Mouse (Mus musculus) hindbrain, embryonic 13.5 days (tissue): ENCODE results near the gene Tmem18. TPM values are rescaled to one million over a fixed set of nuclear protein-coding genes. Genes with fewer than 3 reads are reported as not detected.

ENCODE experiments used
- ATAC-seq: fragments of 200-750 bp; cut with Nextera tagmentation; 2 replicates; pipeline ENCODE4 v1.8.0; 2017; ENCODE audit warnings: moderate TSS enrichment; ENCODE audit not compliant: low FRiP score
- H3K27ac ChIP-seq: fragments of 300-500 bp; sonication (generic); 2 replicates; pipeline ENCODE4 v1.5.1; 2015; ENCODE audit warnings: inconsistent platforms, mild to moderate bottlenecking, moderate library complexity
- H3K27me3 ChIP-seq: fragments of 300-500 bp; sonication (generic); 2 replicates; pipeline ENCODE4 v1.6.1; 2015; ENCODE audit warnings: mild to moderate bottlenecking, inconsistent platforms
- H3K36me3 ChIP-seq: fragments of 300-500 bp; sonication (generic); 2 replicates; pipeline ENCODE4 v1.6.1; 2015; ENCODE audit warnings: mild to moderate bottlenecking, inconsistent platforms
- H3K4me1 ChIP-seq: fragments of 300-500 bp; sonication (generic); replicated peaks from 2 replicates; pipeline ENCODE4 v1.6.1; 2015; ENCODE audit warnings: inconsistent platforms
- H3K4me2 ChIP-seq: fragments of 300-500 bp; sonication (generic); 2 replicates; pipeline ENCODE4 v1.6.1; 2015; ENCODE audit warnings: inconsistent platforms, mild to moderate bottlenecking, moderate library complexity
- H3K4me3 ChIP-seq: fragments of 300-500 bp; sonication (generic); 2 replicates; pipeline ENCODE4 v1.5.1; 2015; ENCODE audit warnings: mild to moderate bottlenecking, inconsistent platforms
- H3K9ac ChIP-seq: fragments of 300-500 bp; sonication (generic); 2 replicates; pipeline ENCODE4 v1.6.1; 2015; ENCODE audit warnings: mild to moderate bottlenecking, inconsistent platforms
- H3K9me3 ChIP-seq: fragments of 300-500 bp; sonication (generic); 2 replicates; pipeline ENCODE4 v1.6.1; 2016; ENCODE audit warnings: inconsistent platforms
- WGBS: fragments of 180-500 bp; shearing (Covaris S2); methylation state at CpG from one replicate; pipeline ENCODE4 v1.1.7; 2015; 5-methylcytosine and 5-hydroxymethylcytosine counted together
- polyA plus RNA-seq: library from polyadenylated mRNA; unstranded; fragments of >200 nt; fragmentation: Nextera tagmentation; extraction: Ambion mirVana; gene quantifications from 2 replicates; pipeline ENCODE4 v1.2.1, GENCODE M21; 2015

Gene Tmem18
- polyA plus RNA-seq: 26.6 and 27.3 TPM in 2 replicates

- Histone ChIP-seq H3K9ac (peak within 1 kb of the TSS; percentile 86), H3K9me3 (no peaks in the 10 kb centered on the region), H3K4me1 (peaks cover 16% of the 10 kb centered on the region), H3K4me3 (peak within 1 kb of the TSS; percentile 62), H3K36me3 (peaks cover 21% of the 10 kb centered on the region), H3K27me3 (0 out of 2 replicates have a peak, but pooled peaks cover 4% of the 10 kb centered on the region), H3K27ac (peak within 1 kb of the TSS; percentile 92), H3K4me2 (peak within 1 kb of the TSS; percentile 80)
- under 1% methylated on average over 35 of the region's 35 CpGs for WGBS
- peak; percentile 95 for ATAC-seq
Measured at GRCm38 (mm10) chr12:30584356-30584740, at the start of gene Tmem18. TSS of gene Tmem18 (plus strand) at chr12:30584426.

- ATAC-seq: no peak
- no peaks in the 10 kb centered on the region for H3K9me3 ChIP-seq
- H3K9ac ChIP-seq: no peak overlapping the region
- no peak overlapping the region for H3K4me2 ChIP-seq
- H3K27me3 ChIP-seq: no peaks in the 10 kb centered on the region
- H3K4me1 ChIP-seq: peaks cover 4% of the 10 kb centered on the region; the same call in 1 of the 2 replicates
- H3K36me3 ChIP-seq: no peaks in the 10 kb centered on the region
- no peak overlapping the region for H3K4me3 ChIP-seq
- H3K27ac ChIP-seq: no peak overlapping the region
Measured at GRCm38 (mm10) chr12:30557349-30557748, 26.9 kb upstream of the Tmem18 start.

DNA sequence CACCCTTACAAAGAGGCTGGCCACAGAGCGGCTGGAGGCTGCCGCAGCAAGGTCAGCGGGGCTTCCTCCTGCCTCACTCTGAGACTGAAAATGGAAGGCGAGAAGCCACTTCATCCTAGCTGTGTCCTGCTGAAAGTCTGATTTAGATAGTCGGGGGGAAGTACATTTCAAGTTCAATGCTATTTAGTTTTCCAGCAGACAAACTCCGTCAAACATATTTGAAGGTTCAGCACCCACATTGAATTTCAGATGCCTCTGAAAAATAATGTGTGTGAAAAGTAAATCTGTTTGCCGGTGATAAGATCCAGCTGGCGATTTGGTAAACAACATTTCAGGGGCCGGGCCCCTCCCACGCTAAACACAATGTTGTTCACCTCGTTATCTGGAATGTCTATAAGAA, 22.8 kb upstream of the Tmem18 start:
- Histone ChIP-seq H3K36me3 (no peaks in the 10 kb centered on the region), H3K27me3 (no peaks in the 10 kb centered on the region), H3K27ac (no peak overlapping the region), H3K4me2 (no peak overlapping the region), H3K9ac (no peak overlapping the region), H3K9me3 (no peaks in the 10 kb centered on the region), H3K4me3 (no peak overlapping the region), H3K4me1 (peaks cover 4% of the 10 kb centered on the region; the same call in 1 of the 2 replicates)
- no peak for ATAC-seq
- 28% methylated on average over 11 of the region's 11 CpGs for WGBS

DNA sequence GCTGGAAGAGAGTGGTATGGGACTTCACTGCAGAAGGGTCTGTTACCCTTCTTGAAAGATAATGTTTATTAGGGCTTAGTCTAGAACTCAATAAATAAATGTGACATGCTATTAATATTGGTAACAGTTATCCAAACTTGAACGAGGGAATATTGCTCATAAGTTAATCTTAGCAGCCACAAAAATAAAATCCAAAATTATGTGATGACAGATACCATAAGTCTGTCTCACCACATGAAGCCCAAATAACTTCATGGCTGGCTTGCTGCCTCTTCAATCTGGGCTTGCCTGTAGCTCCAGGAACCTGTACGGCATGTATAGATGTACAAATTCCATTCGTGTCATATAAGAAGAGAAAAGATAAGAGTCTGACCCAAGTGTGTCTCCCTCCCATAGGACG, 12.2 kb upstream of the Tmem18 start:
- H3K9ac ChIP-seq: no peak overlapping the region
- H3K9me3 ChIP-seq: no peaks in the 10 kb centered on the region
- no peak overlapping the region for H3K27ac ChIP-seq
- H3K4me2 ChIP-seq: no peak overlapping the region
- H3K36me3 ChIP-seq: no peaks in the 10 kb centered on the region
- no peaks in the 10 kb centered on the region for H3K27me3 ChIP-seq
- ATAC-seq: no peak
- H3K4me1 ChIP-seq: no peaks in the 10 kb centered on the region
- WGBS: 90% methylated on average over 4 of the region's 4 CpGs
- no peak overlapping the region for H3K4me3 ChIP-seq

DNA sequence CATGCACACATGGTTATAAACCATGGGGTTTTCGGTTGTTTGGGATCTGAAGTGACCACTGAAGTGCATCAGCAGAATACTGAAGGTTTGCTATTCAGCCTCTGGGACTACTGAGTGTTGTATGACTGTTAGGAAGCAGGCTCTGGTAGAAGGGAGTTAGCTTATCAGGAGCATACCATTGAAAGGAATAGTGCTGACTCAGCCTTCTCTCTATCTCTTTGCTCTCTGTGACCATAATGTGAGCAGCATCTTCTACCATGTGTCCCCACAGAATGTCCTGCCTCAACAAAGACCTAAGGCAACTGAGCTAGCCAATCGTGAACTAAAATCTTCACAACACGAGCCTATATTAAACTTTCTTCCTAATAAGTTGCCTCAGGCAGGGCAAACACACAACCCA, 8.3 kb upstream of the Tmem18 start:
- Histone ChIP-seq H3K4me2 (no peak overlapping the region), H3K27me3 (0 out of 2 replicates have a peak, but pooled peaks cover 3% of the 10 kb centered on the region), H3K27ac (no peak overlapping the region), H3K4me1 (no peaks in the 10 kb centered on the region), H3K9me3 (no peaks in the 10 kb centered on the region), H3K4me3 (no peak overlapping the region), H3K36me3 (no peaks in the 10 kb centered on the region), H3K9ac (no peak overlapping the region)
- WGBS: 86% methylated on average over 3 of the region's 3 CpGs
- no peak for ATAC-seq

DNA sequence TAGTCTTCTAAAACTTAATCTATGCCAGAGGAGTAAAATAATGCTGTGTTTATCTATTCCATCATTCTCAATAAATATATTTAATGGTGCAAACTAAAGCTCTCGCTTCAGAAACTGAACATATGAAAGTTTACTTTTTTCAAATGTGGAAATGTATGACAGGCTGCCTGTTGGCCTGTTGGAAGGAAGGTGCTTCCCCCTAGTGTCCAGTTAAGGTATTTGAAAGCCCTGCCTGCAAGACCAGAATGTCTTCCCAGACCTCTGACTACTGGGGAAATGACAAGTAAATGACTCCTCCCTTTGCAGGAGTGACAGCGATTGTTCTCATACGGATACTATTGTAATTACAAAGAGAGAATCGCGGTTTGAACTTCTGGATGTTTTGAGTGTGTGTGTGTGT, 6.2 kb upstream of the Tmem18 start:
- 23% methylated on average over 5 of the region's 5 CpGs for WGBS
- Histone ChIP-seq H3K9ac (no peak overlapping the region), H3K4me3 (no peak overlapping the region), H3K27me3 (0 out of 2 replicates have a peak, but pooled peaks cover 7% of the 10 kb centered on the region), H3K27ac (no peak overlapping the region), H3K36me3 (no peaks in the 10 kb centered on the region), H3K4me2 (no peak overlapping the region), H3K4me1 (no peaks in the 10 kb centered on the region), H3K9me3 (no peaks in the 10 kb centered on the region)
- peak; percentile 65; the same call in 1 of the 2 replicates for ATAC-seq

DNA sequence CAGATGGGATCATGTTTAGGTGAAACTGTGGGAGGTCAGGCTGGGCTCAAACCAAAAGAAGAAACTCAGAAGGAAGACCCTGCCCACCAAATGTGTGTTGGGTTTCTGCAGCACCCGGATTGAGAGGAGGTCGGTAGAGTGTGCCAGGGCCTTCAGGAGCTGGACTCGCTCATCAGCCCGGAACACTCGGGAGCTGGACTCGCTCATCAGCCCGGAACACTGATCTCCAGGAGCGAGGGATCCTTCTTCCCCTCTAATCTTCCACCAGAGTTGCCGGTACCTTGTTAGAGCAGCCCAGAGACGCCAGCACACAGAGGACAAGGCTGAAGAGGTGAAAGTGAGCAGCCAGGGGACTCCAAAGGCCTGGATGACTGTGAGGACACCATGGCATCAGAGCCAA, 2.9 kb upstream of the Tmem18 start:
- Histone ChIP-seq H3K9ac (no peak overlapping the region), H3K9me3 (no peaks in the 10 kb centered on the region), H3K27ac (no peak overlapping the region), H3K4me2 (no peak overlapping the region), H3K4me1 (peaks cover 16% of the 10 kb centered on the region), H3K36me3 (no peaks in the 10 kb centered on the region), H3K4me3 (no peak overlapping the region), H3K27me3 (0 out of 2 replicates have a peak, but pooled peaks cover 7% of the 10 kb centered on the region)
- ATAC-seq: no peak
- WGBS: 90% methylated on average over 10 of the region's 10 CpGs

- H3K4me3 ChIP-seq: peak overlapping the region; percentile 62
- 6% methylated on average over 11 of the region's 12 CpGs for WGBS
- H3K4me1 ChIP-seq: peaks cover 16% of the 10 kb centered on the region
- H3K9me3 ChIP-seq: no peaks in the 10 kb centered on the region
- peak overlapping the region; percentile 80 for H3K4me2 ChIP-seq
- H3K36me3 ChIP-seq: peaks cover 16% of the 10 kb centered on the region
- peak overlapping the region; percentile 44; the same call in 1 of the 2 replicates for H3K27ac ChIP-seq
- ATAC-seq: peak; percentile 67
- H3K9ac ChIP-seq: peak overlapping the region; percentile 86
- H3K27me3 ChIP-seq: 0 out of 2 replicates have a peak, but pooled peaks cover 7% of the 10 kb centered on the region
Measured at GRCm38 (mm10) chr12:30583586-30584355, 455 bp upstream of the Tmem18 start.

DNA sequence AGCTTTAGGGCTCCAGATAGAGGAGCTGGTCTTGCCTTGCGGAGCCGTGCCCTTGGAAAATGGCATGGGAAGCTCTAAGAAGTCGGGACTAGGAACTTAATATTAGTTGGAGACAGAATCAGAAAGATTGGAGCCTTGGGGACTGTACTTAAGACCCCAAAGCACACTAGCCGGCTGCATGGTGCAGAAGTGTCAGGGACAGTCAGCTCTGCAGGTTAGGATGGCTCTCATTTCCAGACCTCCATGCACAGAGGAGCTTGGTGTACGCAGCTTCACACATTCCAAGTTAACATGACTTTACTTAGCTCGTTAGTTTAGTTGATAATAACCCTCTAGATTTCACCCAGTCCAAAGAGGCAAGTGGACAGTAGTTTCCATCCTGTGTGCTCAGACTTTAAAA, 637 bp downstream of the Tmem18 start:
- 12% methylated on average over 6 of the region's 6 CpGs for WGBS
- H3K27ac ChIP-seq: peak overlapping the region; percentile 92
- peak overlapping the region; percentile 86 for H3K9ac ChIP-seq
- H3K4me3 ChIP-seq: peak overlapping the region; percentile 62
- H3K36me3 ChIP-seq: peaks cover 21% of the 10 kb centered on the region
- peak; percentile 37 for ATAC-seq
- H3K27me3 ChIP-seq: 0 out of 2 replicates have a peak, but pooled peaks cover 4% of the 10 kb centered on the region
- H3K4me2 ChIP-seq: peak overlapping the region; percentile 80
- no peaks in the 10 kb centered on the region for H3K9me3 ChIP-seq
- peaks cover 16% of the 10 kb centered on the region for H3K4me1 ChIP-seq

DNA sequence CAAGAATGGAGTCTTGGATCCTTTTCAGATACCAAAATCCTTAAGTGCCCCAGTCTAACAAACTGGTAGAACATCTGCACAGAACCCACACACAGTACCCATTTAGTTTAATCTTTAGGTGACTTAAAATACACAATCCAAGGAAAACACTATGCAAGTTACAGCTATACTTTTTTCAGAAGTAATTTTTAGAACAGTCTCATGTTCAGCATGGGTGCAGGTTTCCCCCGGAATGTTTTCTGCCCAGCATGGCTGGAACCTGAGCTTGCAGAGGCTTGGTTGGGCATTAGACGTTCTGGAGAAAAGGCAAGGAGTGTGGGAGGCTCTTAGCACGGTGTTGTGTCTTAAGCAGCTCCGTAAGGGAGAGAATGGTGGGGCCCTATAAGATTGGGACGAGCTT, 7.6 kb downstream of the Tmem18 start:
- H3K4me2 ChIP-seq: no peak overlapping the region
- no peaks in the 10 kb centered on the region for H3K9me3 ChIP-seq
- WGBS: 90% methylated on average over 5 of the region's 5 CpGs

GRCm38 (mm10) chr12:30596818-30597407, 12.7 kb downstream of the Tmem18 start:
- Histone ChIP-seq H3K9ac (no peak overlapping the region), H3K36me3 (peaks cover 3% of the 10 kb centered on the region), H3K4me1 (no peaks in the 10 kb centered on the region), H3K4me2 (no peak overlapping the region), H3K27me3 (0 out of 2 replicates have a peak, but pooled peaks cover 4% of the 10 kb centered on the region), H3K9me3 (no peaks in the 10 kb centered on the region), H3K4me3 (no peak overlapping the region), H3K27ac (no peak overlapping the region)
- ATAC-seq: peak; percentile 66
- 46% methylated on average over 8 of the region's 8 CpGs for WGBS

More for the DNA sequence above, 7.6 kb downstream of the Tmem18 start:
- Histone ChIP-seq H3K27ac (no peak overlapping the region), H3K27me3 (no peaks in the 10 kb centered on the region), H3K9ac (no peak overlapping the region), H3K36me3 (peaks cover 42% of the 10 kb centered on the region), H3K4me3 (no peak overlapping the region), H3K4me1 (no peaks in the 10 kb centered on the region)
- ATAC-seq: no peak

DNA sequence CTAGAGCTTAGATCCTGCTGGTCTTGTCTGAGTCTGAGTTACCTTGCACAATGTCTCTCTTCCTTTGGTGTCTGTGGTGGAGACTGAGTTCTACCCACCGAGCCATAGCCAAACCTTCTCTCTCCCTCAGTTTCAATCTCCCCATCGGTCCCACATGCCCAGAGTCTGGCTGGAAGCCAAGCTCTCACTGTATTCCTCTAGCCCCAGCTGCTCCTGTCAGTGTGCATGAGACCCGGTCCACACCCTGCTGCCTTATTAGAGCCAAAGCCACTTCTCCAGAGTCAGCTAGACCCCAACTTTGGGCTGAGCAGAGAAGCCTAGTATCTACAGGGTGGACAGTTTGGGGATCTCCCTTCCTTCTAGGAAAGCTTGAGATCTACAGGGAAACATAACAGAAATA, 14.7 kb downstream of the Tmem18 start:
- no peak overlapping the region for H3K9ac ChIP-seq
- 51% methylated on average over 3 of the region's 3 CpGs for WGBS
- no peaks in the 10 kb centered on the region for H3K36me3 ChIP-seq
- no peaks in the 10 kb centered on the region for H3K9me3 ChIP-seq
- no peak overlapping the region for H3K4me2 ChIP-seq
- no peak for ATAC-seq
- H3K27me3 ChIP-seq: 0 out of 2 replicates have a peak, but pooled peaks cover 4% of the 10 kb centered on the region
- no peak overlapping the region for H3K4me3 ChIP-seq
- H3K4me1 ChIP-seq: no peaks in the 10 kb centered on the region
- no peak overlapping the region for H3K27ac ChIP-seq
